Mouse (Mus musculus): Measurements from ENCODE around the gene Mrps9.

Mrps9 gene

GRCm38 (mm10) chr1:42905148-42905547 lies 54.1 kb downstream of the Mrps9 start:
- DNase-seq (ENCODE audit: inconsistent age in 2 of 2, low spot score in 1 of 2): no peak

- DNase-seq (ENCODE audit: inconsistent age in 2 of 2, low spot score in 1 of 2): no peak
Measured at GRCm38 (mm10) chr1:42906696-42907095, 55.7 kb downstream of the Mrps9 start.

- DNase-seq (ENCODE audit: inconsistent age in 2 of 2, low spot score in 1 of 2): no peak
Measured at GRCm38 (mm10) chr1:42907153-42907552, 56.1 kb downstream of the Mrps9 start.

GRCm38 (mm10) chr1:42915062-42915461 lies 64.0 kb downstream of the Mrps9 start:
- DNase-seq (ENCODE audit: inconsistent age in 2 of 2, low spot score in 1 of 2): peak in 1 of 2 experiments; percentile 55

GRCm38 (mm10) chr1:42916719-42917118 lies 65.7 kb downstream of the Mrps9 start:
- DNase-seq (ENCODE audit: inconsistent age in 2 of 2, low spot score in 1 of 2): no peak

GRCm38 (mm10) chr1:42917908-42918307 lies 66.9 kb downstream of the Mrps9 start:
- no peak for DNase-seq (ENCODE audit: inconsistent age in 2 of 2, low spot score in 1 of 2)

- DNase-seq (ENCODE audit: inconsistent age in 2 of 2, low spot score in 1 of 2): peak in 1 of 2 experiments; percentile 41
Measured at GRCm38 (mm10) chr1:42923924-42924323, 72.9 kb downstream of the Mrps9 start.

- peak in 1 of 2 experiments; percentile 8 for DNase-seq (ENCODE audit: inconsistent age in 2 of 2, low spot score in 1 of 2)
Measured at GRCm38 (mm10) chr1:42933613-42934012, 82.6 kb downstream of the Mrps9 start.

- no peak for DNase-seq (ENCODE audit: inconsistent age in 2 of 2, low spot score in 1 of 2)
Measured at GRCm38 (mm10) chr1:42948486-42948885, 97.5 kb downstream of the Mrps9 start.

GRCm38 (mm10) chr1:42952734-42953481 lies 101.9 kb downstream of the Mrps9 start, which contains the start of gene Gpr45:
Gene Gpr45, plus strand, starts transcription at chr1:42952872.
- DNase-seq (ENCODE audit: inconsistent age in 2 of 2, low spot score in 1 of 2): peak; percentile 31 to 61

GRCm38 (mm10) chr1:42953482-42953822 lies 102.4 kb downstream of the Mrps9 start:
- DNase-seq (ENCODE audit: inconsistent age in 2 of 2, low spot score in 1 of 2): no peak
